34 mouse cellular contexts compared by ENCODE assay signal in genomic region chr3:108097656-108098055, GRCm38 (mm10). TPM values are rescaled to one million over a fixed set of nuclear protein-coding genes. Genes with fewer than 3 reads are reported as not detected.
A peak's percentile ranks its signal among the peaks of the same experiment; 100 is the strongest.
DNase-seq lines count a peak whose midpoint lies in the region; ATAC-seq and TF ChIP-seq lines count a peak whose summit lies in the region.
"Had no signal": no experiment of that assay in that cellular context is flagged by ENCODE, and none has a peak within 500 bp of the region (broad histone marks: within the 10 kb centered on the region; RNA-seq: fewer than 3 reads in every experiment).

No protein-coding gene starts in this region.

- H3K9me3 ChIP-seq in heart, embryonic 11.5 days (replicated peaks; ENCODE audit: control insufficient read depth, low read length) = no peaks in the 10 kb centered on the region
- no peaks in the 10 kb centered on the region for H3K9me3 ChIP-seq in MEL (replicated peaks; ENCODE audit: insufficient read depth, low read length)
- no peaks in the 10 kb centered on the region for H3K9me3 ChIP-seq in liver, embryonic 11.5 days (ENCODE audit: control insufficient read depth, low read length)
- H3K9me3 ChIP-seq in liver, embryonic 16.5 days (replicated peaks; ENCODE audit: control insufficient read depth, low read length) = no peaks in the 10 kb centered on the region
- H3K9me3 ChIP-seq in forebrain, embryonic 10.5 days = no peaks in the 10 kb centered on the region
- H3K9me3 ChIP-seq: embryonic facial prominence, embryonic 10.5 days; embryonic facial prominence, embryonic 15.5 days; hindbrain, embryonic 10.5 days; intestine, embryonic 15.5 days; megakaryocyte, embryonic 14.5 days; midbrain, embryonic 12.5 days; neural tube, embryonic 13.5 days had no signal

- no peak for TF ChIP-seq EP300 in MEL (IDR thresholded peaks at IDR 0.05; ENCODE audit: low read depth in 1 of 2, low read length in 2 of 2)

- intact Hi-C loops in heart, postnatal 10 days (cut with DNase I) = no loop called here

- WGBS in heart, embryonic 11.5 days (ENCODE audit: insufficient replicate concordance) = 85% methylated on average over 8 of the region's 8 CpGs
- WGBS in liver, embryonic 11.5 days = 81% methylated on average over 8 of the region's 8 CpGs
- WGBS in liver, embryonic 16.5 days (ENCODE audit: insufficient replicate concordance) = 68% methylated on average over 8 of the region's 8 CpGs
- 82% methylated on average over 8 of the region's 8 CpGs for WGBS in forebrain, embryonic 10.5 days

- no peak overlapping the region for H3K4me3 ChIP-seq in heart, embryonic 11.5 days (ENCODE audit: low read depth, low read length)
- H3K4me3 ChIP-seq in MEL (ENCODE audit: control insufficient read depth in 1 of 2, insufficient read depth in 1 of 2, low read depth in 2 of 2, low read length in 2 of 2) = no peak overlapping the region; a peak in 1 of 4 replicates
- no peak overlapping the region for H3K4me3 ChIP-seq in liver, embryonic 11.5 days (ENCODE audit: low read depth, low read length)
- peak overlapping the region; percentile 39 for H3K4me3 ChIP-seq in liver, embryonic 16.5 days (ENCODE audit: low read depth, low read length)
- H3K4me3 ChIP-seq in forebrain, embryonic 10.5 days = no peak overlapping the region
- H3K4me3 ChIP-seq: embryonic facial prominence, embryonic 10.5 days; embryonic facial prominence, embryonic 15.5 days; gastrocnemius, adult 2 months; heart, adult 2 months; hindbrain, embryonic 10.5 days; intestine, embryonic 15.5 days; megakaryocyte, embryonic 14.5 days; midbrain, embryonic 12.5 days; myocyte; neural tube, embryonic 13.5 days had no signal

- no peak overlapping the region; the same call in 1 of the 2 replicates for H3K4me2 ChIP-seq in heart, embryonic 11.5 days
- H3K4me2 ChIP-seq in liver, embryonic 11.5 days = peak overlapping the region; percentile 49
- H3K4me2 ChIP-seq in liver, embryonic 16.5 days (ENCODE audit: low read depth, low read length) = peak overlapping the region; percentile 61
- H3K4me2 ChIP-seq: embryonic facial prominence, embryonic 15.5 days; intestine, embryonic 15.5 days; midbrain, embryonic 12.5 days; neural tube, embryonic 13.5 days had no signal

- no peaks in the 10 kb centered on the region for H3K27me3 ChIP-seq in heart, embryonic 11.5 days (ENCODE audit: control insufficient read depth, insufficient read depth, low read length)
- H3K27me3 ChIP-seq in MEL (ENCODE audit: control insufficient read depth in 1 of 2, insufficient read depth in 2 of 2, low read length in 2 of 2) = no peaks in the 10 kb centered on the region
- H3K27me3 ChIP-seq in liver, embryonic 11.5 days (replicated peaks; ENCODE audit: control insufficient read depth, insufficient read depth, low read length) = no peaks in the 10 kb centered on the region
- H3K27me3 ChIP-seq in liver, embryonic 16.5 days (ENCODE audit: control insufficient read depth, insufficient read depth, low read depth, low read length) = no peaks in the 10 kb centered on the region
- peaks cover 7% of the 10 kb centered on the region; the same call in 1 of the 2 replicates for H3K27me3 ChIP-seq in forebrain, embryonic 10.5 days (ENCODE audit: poor library complexity, severe bottlenecking)
- H3K27me3 ChIP-seq: embryonic facial prominence, embryonic 15.5 days; intestine, embryonic 15.5 days; megakaryocyte, embryonic 14.5 days; midbrain, embryonic 12.5 days; neural tube, embryonic 13.5 days had no signal

- TF ChIP-seq RAD21 in MEL (IDR thresholded peaks at IDR 0.05; ENCODE audit: low read depth, low read length) = no peak

- no peak overlapping the region; the same call in 1 of the 2 replicates for H3K9ac ChIP-seq in heart, embryonic 11.5 days (ENCODE audit: low read depth, low read length)
- H3K9ac ChIP-seq in MEL (ENCODE audit: control insufficient read depth, low read depth, low read length, poor library complexity, severe bottlenecking) = no peak overlapping the region
- peak overlapping the region; percentile 37; the same call in 1 of the 2 replicates for H3K9ac ChIP-seq in liver, embryonic 11.5 days (ENCODE audit: low read depth, low read length)
- H3K9ac ChIP-seq in liver, embryonic 16.5 days (ENCODE audit: low read depth, low read length) = peak overlapping the region; percentile 65
- H3K9ac ChIP-seq: embryonic facial prominence, embryonic 15.5 days; intestine, embryonic 15.5 days; midbrain, embryonic 12.5 days; neural tube, embryonic 13.5 days had no signal

- ATAC-seq in heart, embryonic 11.5 days (replicated peaks; ENCODE audit: insufficient number of reproducible peaks, low FRiP score, low TSS enrichment) = no peak
- no peak for ATAC-seq in liver, embryonic 11.5 days (replicated peaks; ENCODE audit: low FRiP score)
- no peak for ATAC-seq in liver, embryonic 16.5 days (ENCODE audit: low read depth)
- ATAC-seq in inflammation-experienced regulatory T-cells, adult 6 months = no peak
- ATAC-seq: forebrain, embryonic 16.5 days; hindbrain, embryonic 16.5 days had no signal

- TF ChIP-seq CTCF in MEL (IDR thresholded peaks at IDR 0.05 in 2 of 3, conservative IDR thresholded peaks at IDR 0.05 in 1 of 3; ENCODE audit: control insufficient read depth in 1 of 3, insufficient read depth in 1 of 3, low read depth in 2 of 3, low read length in 3 of 3, poor library complexity in 1 of 3, severe bottlenecking in 1 of 3) = no peak

- peaks cover 3% of the 10 kb centered on the region; the same call in 1 of the 2 replicates for H3K4me1 ChIP-seq in heart, embryonic 11.5 days (ENCODE audit: control insufficient read depth, insufficient read depth, low read length)
- H3K4me1 ChIP-seq in MEL (ENCODE audit: control insufficient read depth in 1 of 2, insufficient read depth in 2 of 2, low read length in 2 of 2) = peaks cover 28 to 52% of the 10 kb centered on the region in 2 experiments
- peaks cover 53% of the 10 kb centered on the region for H3K4me1 ChIP-seq in liver, embryonic 11.5 days (replicated peaks; ENCODE audit: control insufficient read depth, insufficient read depth, low read length)
- peaks cover 67% of the 10 kb centered on the region for H3K4me1 ChIP-seq in liver, embryonic 16.5 days (ENCODE audit: control insufficient read depth, low read depth, low read length)
- peaks cover 9% of the 10 kb centered on the region; the same call in 1 of the 2 replicates for H3K4me1 ChIP-seq in forebrain, embryonic 10.5 days
- H3K4me1 ChIP-seq: embryonic facial prominence, embryonic 10.5 days; embryonic facial prominence, embryonic 15.5 days; hindbrain, embryonic 10.5 days; intestine, embryonic 15.5 days had no signal

- H3K36me3 ChIP-seq in heart, embryonic 11.5 days (ENCODE audit: control insufficient read depth, insufficient read depth, low read length) = no peaks in the 10 kb centered on the region
- H3K36me3 ChIP-seq in MEL (ENCODE audit: control insufficient read depth in 1 of 2, insufficient read depth in 2 of 2, low read length in 2 of 2) = peaks cover 0 to 49% of the 10 kb centered on the region in 2 experiments; a peak in 2 of 4 replicates
- H3K36me3 ChIP-seq in liver, embryonic 11.5 days (ENCODE audit: control insufficient read depth, insufficient read depth, low read length) = no peaks in the 10 kb centered on the region
- no peaks in the 10 kb centered on the region; the same call in 1 of the 2 replicates for H3K36me3 ChIP-seq in liver, embryonic 16.5 days (ENCODE audit: control insufficient read depth, insufficient read depth)
- H3K36me3 ChIP-seq in forebrain, embryonic 10.5 days (replicated peaks) = no peaks in the 10 kb centered on the region
- H3K36me3 ChIP-seq: embryonic facial prominence, embryonic 10.5 days; embryonic facial prominence, embryonic 15.5 days; hindbrain, embryonic 10.5 days; intestine, embryonic 15.5 days; midbrain, embryonic 12.5 days; neural tube, embryonic 13.5 days had no signal

- DNase-seq in heart, postnatal 10 days = no peak
- DNase-seq in MEL (ENCODE audit: low read depth, low spot score) = peak; percentile 30
- no peak for DNase-seq in liver, embryonic 11.5 days (ENCODE audit: low spot score)
- no peak for DNase-seq in forebrain, embryonic 10.5 days (ENCODE audit: extremely low spot score, low spot score)
- DNase-seq: adrenal gland, postnatal 25 days; cerebellum, adult 18-20 months; cerebellum, postnatal 10 days; gastrocnemius, adult 2 months; gastrocnemius, postnatal 36 days; heart, adult 2 months; kidney, adult 8-10 months; kidney, postnatal 10 days; layer of hippocampus, adult 9-11 months; lung, postnatal 36 days; right cerebral cortex, postnatal 4 days; thymus, postnatal 4 days had no signal

- no peak for TF ChIP-seq POLR2A in MEL (IDR thresholded peaks at IDR 0.05; ENCODE audit: control insufficient read depth in 1 of 2, insufficient read depth in 1 of 2, low read depth in 1 of 2, low read length in 2 of 2, poor library complexity in 1 of 2)

- no peaks in the 10 kb centered on the region for H3K79me2 ChIP-seq in MEL (ENCODE audit: control insufficient read depth, insufficient read depth, low read length, poor library complexity)

- H3K27ac ChIP-seq in heart, embryonic 11.5 days (ENCODE audit: low read depth, low read length) = 0 out of 2 replicates have a peak overlapping the region, but pooled peaks have one; percentile 85
- H3K27ac ChIP-seq in MEL (ENCODE audit: control insufficient read depth, low read depth, low read length) = peak overlapping the region; percentile 86; the same call in 1 of the 2 replicates
- peak overlapping the region; percentile 90 for H3K27ac ChIP-seq in liver, embryonic 11.5 days (ENCODE audit: low read depth, low read length)
- peak overlapping the region; percentile 99 for H3K27ac ChIP-seq in liver, embryonic 16.5 days (ENCODE audit: low read length)
- no peak overlapping the region for H3K27ac ChIP-seq in forebrain, embryonic 10.5 days
- H3K27ac ChIP-seq: embryonic facial prominence, embryonic 10.5 days; embryonic facial prominence, embryonic 15.5 days; gastrocnemius, adult 2 months; heart, adult 2 months; intestine, embryonic 15.5 days; midbrain, embryonic 12.5 days; neural tube, embryonic 13.5 days had no signal

RNA-seq across cellular contexts. Expression of gene Gnat2, which starts 5.1 kb away (rescaled TPM):
- 1.1 and 1.3 TPM in 2 replicates for polyA plus RNA-seq in heart, embryonic 11.5 days (2014; fragmentation: Nextera tagmentation; extraction: Ambion mirVana)
- total RNA-seq in heart, postnatal 10 days (2021) = under 1 TPM in 1 of 2 experiments, not detected in 1; 0.38 TPM
- total RNA-seq in MEL (2012; rRNA removed) = 4.7 and 6.4 TPM in 2 replicates
- 10 to 100 TPM in 1 of 2 experiments, not detected in 1; 12.4 TPM for polyA plus RNA-seq in MEL (2012; ENCODE audit: insufficient read depth in 1 of 2, insufficient read length in 2 of 2, low read depth in 1 of 2, low replicate concordance in 2 of 2, missing spikeins in 1 of 2)
- 4.2 and 5.4 TPM in 2 replicates for polyA plus RNA-seq in liver, embryonic 11.5 days (2014; fragmentation: Nextera tagmentation; extraction: Ambion mirVana)
- polyA plus RNA-seq in liver, embryonic 16.5 days (2015; fragmentation: Nextera tagmentation; extraction: Ambion mirVana) = 3.8 and 4.1 TPM in 2 replicates
- polyA plus RNA-seq in forebrain, embryonic 10.5 days (2016; fragmentation: Nextera tagmentation; extraction: Ambion mirVana) = 0.96 and 1.4 TPM in 2 replicates
- polyA plus RNA-seq in inflammation-experienced regulatory T-cells, adult 6 months (2017; shearing (Covaris generic)) = not detected
- total RNA-seq: left cerebral cortex, postnatal 14 days; midbrain, postnatal 0 days had no signal
- polyA plus RNA-seq: heart, adult 2 months had no signal

RNA-seq across cellular contexts. Expression of gene Ampd2, which starts 11.2 kb away (rescaled TPM):
- 30.6 and 32.1 TPM in 2 replicates for polyA plus RNA-seq in heart, embryonic 11.5 days (2014; fragmentation: Nextera tagmentation; extraction: Ambion mirVana)
- total RNA-seq in heart, postnatal 10 days (2021) = 10 to 100 TPM; 12.2 to 14.7 TPM
- total RNA-seq in MEL (2012; rRNA removed) = 54.9 and 69.1 TPM in 2 replicates
- 100 to 1,000 TPM in 1 of 2 experiments, not detected in 1; 201 TPM for polyA plus RNA-seq in MEL (2012; ENCODE audit: insufficient read depth in 1 of 2, insufficient read length in 2 of 2, low read depth in 1 of 2, low replicate concordance in 2 of 2, missing spikeins in 1 of 2)
- polyA plus RNA-seq in liver, embryonic 11.5 days (2014; fragmentation: Nextera tagmentation; extraction: Ambion mirVana) = 119 and 123 TPM in 2 replicates
- polyA plus RNA-seq in liver, embryonic 16.5 days (2015; fragmentation: Nextera tagmentation; extraction: Ambion mirVana) = 76.4 and 79.6 TPM in 2 replicates
- 69.3 and 71.4 TPM in 2 replicates for polyA plus RNA-seq in forebrain, embryonic 10.5 days (2016; fragmentation: Nextera tagmentation; extraction: Ambion mirVana)
- 10 to 100 TPM; 15.6 to 26.4 (median 18.1) TPM for polyA plus RNA-seq in inflammation-experienced regulatory T-cells, adult 6 months (2017; shearing (Covaris generic))

RNA-seq across cellular contexts. Expression of gene Gnai3, which starts 48.3 kb away (rescaled TPM):
- 91.3 and 102 TPM in 2 replicates for polyA plus RNA-seq in heart, embryonic 11.5 days (2014; fragmentation: Nextera tagmentation; extraction: Ambion mirVana)
- total RNA-seq in heart, postnatal 10 days (2021) = 10 to 100 TPM; 35.1 to 37.9 TPM
- total RNA-seq in MEL (2012; rRNA removed) = 92.1 and 111 TPM in 2 replicates
- polyA plus RNA-seq in MEL (2012; ENCODE audit: insufficient read depth in 1 of 2, insufficient read length in 2 of 2, low read depth in 1 of 2, low replicate concordance in 2 of 2, missing spikeins in 1 of 2) = 10 to 100 TPM; 74.2 to 96.4 TPM
- polyA plus RNA-seq in liver, embryonic 11.5 days (2014; fragmentation: Nextera tagmentation; extraction: Ambion mirVana) = 146 and 170 TPM in 2 replicates
- 69.9 and 73.7 TPM in 2 replicates for polyA plus RNA-seq in liver, embryonic 16.5 days (2015; fragmentation: Nextera tagmentation; extraction: Ambion mirVana)
- 202 and 207 TPM in 2 replicates for polyA plus RNA-seq in forebrain, embryonic 10.5 days (2016; fragmentation: Nextera tagmentation; extraction: Ambion mirVana)
- polyA plus RNA-seq in inflammation-experienced regulatory T-cells, adult 6 months (2017; shearing (Covaris generic)) = 100 to 1,000 TPM in 1 of 3 experiments, 10 to 100 TPM in 2; 90.7 to 140 (median 97.6) TPM

RNA-seq across cellular contexts. Expression of gene Gstm4, which starts 53.0 kb away (rescaled TPM):
- polyA plus RNA-seq in heart, embryonic 11.5 days (2014; fragmentation: Nextera tagmentation; extraction: Ambion mirVana) = 14.7 and 17.7 TPM in 2 replicates
- 10 to 100 TPM; 11.1 to 13.3 TPM for total RNA-seq in heart, postnatal 10 days (2021)
- 1.3 and 1.4 TPM in 2 replicates for total RNA-seq in MEL (2012; rRNA removed)
- 1 to 10 TPM in 1 of 2 experiments, not detected in 1; 7.4 TPM for polyA plus RNA-seq in MEL (2012; ENCODE audit: insufficient read depth in 1 of 2, insufficient read length in 2 of 2, low read depth in 1 of 2, low replicate concordance in 2 of 2, missing spikeins in 1 of 2)
- polyA plus RNA-seq in liver, embryonic 11.5 days (2014; fragmentation: Nextera tagmentation; extraction: Ambion mirVana) = 21.2 and 22.8 TPM in 2 replicates
- polyA plus RNA-seq in liver, embryonic 16.5 days (2015; fragmentation: Nextera tagmentation; extraction: Ambion mirVana) = 16.8 and 17.0 TPM in 2 replicates
- polyA plus RNA-seq in forebrain, embryonic 10.5 days (2016; fragmentation: Nextera tagmentation; extraction: Ambion mirVana) = 14.2 and 15.0 TPM in 2 replicates
- 1 to 10 TPM; 3.1 to 5.5 (median 5.0) TPM for polyA plus RNA-seq in inflammation-experienced regulatory T-cells, adult 6 months (2017; shearing (Covaris generic))

RNA-seq across cellular contexts. Expression of gene Gpr61, which starts 57.0 kb away (rescaled TPM):
- 0.13 and 0.16 TPM in 2 replicates for polyA plus RNA-seq in heart, embryonic 11.5 days (2014; fragmentation: Nextera tagmentation; extraction: Ambion mirVana)
- not detected for total RNA-seq in heart, postnatal 10 days (2021)
- total RNA-seq in MEL (2012; rRNA removed) = 0.04 and 0.07 TPM in 2 replicates
- under 1 TPM in 1 of 2 experiments, not detected in 1; 0.07 TPM for polyA plus RNA-seq in MEL (2012; ENCODE audit: insufficient read depth in 1 of 2, insufficient read length in 2 of 2, low read depth in 1 of 2, low replicate concordance in 2 of 2, missing spikeins in 1 of 2)
- 0.07 TPM in 1 of 2 replicates, not detected in the other for polyA plus RNA-seq in liver, embryonic 11.5 days (2014; fragmentation: Nextera tagmentation; extraction: Ambion mirVana)
- 0.02 TPM in 1 of 2 replicates, not detected in the other for polyA plus RNA-seq in liver, embryonic 16.5 days (2015; fragmentation: Nextera tagmentation; extraction: Ambion mirVana)
- 0.15 and 0.21 TPM in 2 replicates for polyA plus RNA-seq in forebrain, embryonic 10.5 days (2016; fragmentation: Nextera tagmentation; extraction: Ambion mirVana)
- not detected for polyA plus RNA-seq in inflammation-experienced regulatory T-cells, adult 6 months (2017; shearing (Covaris generic))
- total RNA-seq: common myeloid progenitor, adult 5-6 weeks; gastrocnemius, adult 2 months; gastrocnemius, postnatal 36 days; heart, adult 2 months; liver, adult 2 months had no signal
- polyA plus RNA-seq: liver, adult 2 months; spleen, adult 2 months had no signal

Comparison
In these comparisons a context has a peak if more than half of its experiments do, and no peak if none do; other contexts are left out.
1. H3K9ac ChIP-seq: peak in liver, embryonic 11.5 days (single experiment) and liver, embryonic 16.5 days (single experiment); none in heart, embryonic 11.5 days (single experiment) and MEL (single experiment).